8 mouse cellular contexts compared by ENCODE assay signal in genomic region chr10:127324495-127324894, GRCm38 (mm10). TPM values are rescaled to one million over a fixed set of nuclear protein-coding genes. Genes with fewer than 3 reads are reported as not detected.
A peak's percentile ranks its signal among the peaks of the same experiment; 100 is the strongest.
DNase-seq lines count a peak whose midpoint lies in the region; ATAC-seq and TF ChIP-seq lines count a peak whose summit lies in the region.

No protein-coding gene starts in this region.

- H3K9ac ChIP-seq in heart, adult 2 months (ENCODE audit: low read depth, low read length), result no peak overlapping the region
- H3K9ac ChIP-seq in limb, embryonic 14.5 days (ENCODE audit: low read depth, low read length, severe bottlenecking), result no peak overlapping the region
- H3K9ac ChIP-seq in neural tube, embryonic 11.5 days (ENCODE audit: low read length), result no peak overlapping the region

- peak; percentile 48 to 54 for DNase-seq in heart, adult 2 months
- DNase-seq in heart, embryonic 10.5 days (ENCODE audit: low spot score), result no peak
- DNase-seq in MEL-GATA-1-ER (ENCODE audit: extremely low read depth, low read depth), result peak; percentile 81
- peak; percentile 56 for DNase-seq in limb, embryonic 14.5 days (ENCODE audit: low spot score)
- peak; percentile 44 for DNase-seq in neural tube, embryonic 11.5 days (ENCODE audit: low spot score)
- DNase-seq in urinary bladder, postnatal 25 days (ENCODE audit: low spot score), result no peak
- no peak for DNase-seq in layer of hippocampus, postnatal 25 days (ENCODE audit: extremely low spot score in 1 of 2, low spot score in 1 of 2)

- TF ChIP-seq EP300 in heart, adult 2 months (IDR thresholded peaks at IDR 0.05; ENCODE audit: insufficient read depth, low read depth, low read length), result no peak

- H3K4me3 ChIP-seq in heart, adult 2 months, result no peak overlapping the region
- no peak overlapping the region for H3K4me3 ChIP-seq in heart, embryonic 10.5 days
- H3K4me3 ChIP-seq in limb, embryonic 14.5 days (replicated peaks; ENCODE audit: low read length), result no peak overlapping the region
- H3K4me3 ChIP-seq in neural tube, embryonic 11.5 days (ENCODE audit: low read depth, low read length), result no peak overlapping the region

- TF ChIP-seq POLR2A in heart, adult 2 months (IDR thresholded peaks at IDR 0.05; ENCODE audit: insufficient read depth, low read depth, low read length), result no peak
- TF ChIP-seq POLR2A in limb, embryonic 14.5 days (IDR thresholded peaks at IDR 0.05; ENCODE audit: borderline replicate concordance, extremely low read depth, insufficient read depth, insufficient read length), result no peak

- H3K4me1 ChIP-seq in heart, adult 2 months (ENCODE audit: control insufficient read depth, insufficient read depth, low read length), result no peaks in the 10 kb centered on the region
- peaks cover 29% of the 10 kb centered on the region for H3K4me1 ChIP-seq in heart, embryonic 10.5 days
- peaks cover 8% of the 10 kb centered on the region; the same call in 1 of the 2 replicates for H3K4me1 ChIP-seq in limb, embryonic 14.5 days (ENCODE audit: control insufficient read depth, insufficient read depth, low read length)
- H3K4me1 ChIP-seq in neural tube, embryonic 11.5 days (ENCODE audit: control insufficient read depth, insufficient read depth, low read length), result peaks cover 6% of the 10 kb centered on the region

- 0 out of 2 replicates have a peak, but pooled peaks cover 2% of the 10 kb centered on the region for H3K27me3 ChIP-seq in heart, adult 2 months (ENCODE audit: control insufficient read depth, insufficient read depth, low read length)
- H3K27me3 ChIP-seq in heart, embryonic 10.5 days (ENCODE audit: insufficient read depth, poor library complexity, severe bottlenecking), result peaks cover 89% of the 10 kb centered on the region
- peaks cover 23% of the 10 kb centered on the region for H3K27me3 ChIP-seq in limb, embryonic 14.5 days (ENCODE audit: control insufficient read depth, insufficient read depth, low read length)
- H3K27me3 ChIP-seq in neural tube, embryonic 11.5 days (ENCODE audit: control insufficient read depth, insufficient read depth, low read length), result peaks cover 37% of the 10 kb centered on the region

- no peaks in the 10 kb centered on the region for H3K79me2 ChIP-seq in heart, adult 2 months (replicated peaks; ENCODE audit: control insufficient read depth, insufficient read depth, low read length)

- no peak overlapping the region for H3K4me2 ChIP-seq in limb, embryonic 14.5 days (replicated peaks; ENCODE audit: low read depth, low read length, severe bottlenecking)
- H3K4me2 ChIP-seq in neural tube, embryonic 11.5 days (ENCODE audit: low read depth), result no peak overlapping the region

- intact Hi-C loops in heart, adult 2 months (cut with DNase I), result no loop called here

- WGBS in heart, adult 2 months, result 17% methylated on average over 7 of the region's 7 CpGs
- WGBS in heart, embryonic 10.5 days, result 12% methylated on average over 7 of the region's 7 CpGs
- 5% methylated on average over 7 of the region's 7 CpGs for WGBS in limb, embryonic 14.5 days
- 12% methylated on average over 7 of the region's 7 CpGs for WGBS in neural tube, embryonic 11.5 days

- peak; percentile 60 for TF ChIP-seq CTCF in heart, adult 2 months (IDR thresholded peaks at IDR 0.05)

- no peak overlapping the region for H3K27ac ChIP-seq in heart, adult 2 months
- H3K27ac ChIP-seq in heart, embryonic 10.5 days, result no peak overlapping the region
- no peak overlapping the region for H3K27ac ChIP-seq in limb, embryonic 14.5 days (replicated peaks; ENCODE audit: low read depth, low read length)
- no peak overlapping the region for H3K27ac ChIP-seq in neural tube, embryonic 11.5 days (ENCODE audit: low read depth, low read length)

- no peaks in the 10 kb centered on the region for H3K9me3 ChIP-seq in heart, embryonic 10.5 days
- H3K9me3 ChIP-seq in limb, embryonic 14.5 days (ENCODE audit: control insufficient read depth, low read length), result no peaks in the 10 kb centered on the region
- H3K9me3 ChIP-seq in neural tube, embryonic 11.5 days (ENCODE audit: control insufficient read depth, low read length), result no peaks in the 10 kb centered on the region

- peak; percentile 67 for ATAC-seq in granulocyte monocyte progenitor cell, adult 5-6 weeks (replicated peaks; ENCODE audit: poor library complexity, severe bottlenecking)
- ATAC-seq in limb, embryonic 14.5 days (ENCODE audit: low FRiP score, low read depth), result no peak
- no peak for ATAC-seq in neural tube, embryonic 11.5 days (ENCODE audit: insufficient read depth, low FRiP score, low TSS enrichment)

- no peaks in the 10 kb centered on the region for H3K36me3 ChIP-seq in heart, adult 2 months (ENCODE audit: control insufficient read depth, insufficient read depth, low read length)
- H3K36me3 ChIP-seq in heart, embryonic 10.5 days, result no peaks in the 10 kb centered on the region
- no peaks in the 10 kb centered on the region; the same call in 1 of the 2 replicates for H3K36me3 ChIP-seq in limb, embryonic 14.5 days (ENCODE audit: control insufficient read depth, insufficient read depth, low read length)
- H3K36me3 ChIP-seq in neural tube, embryonic 11.5 days (ENCODE audit: control insufficient read depth, insufficient read depth, low read length), result no peaks in the 10 kb centered on the region

RNA-seq across cellular contexts. Expression of gene Arhgap9, which starts 2.7 kb away (rescaled TPM):
- total RNA-seq in heart, adult 2 months (2021), result 1 to 10 TPM; 2.3 to 2.4 TPM
- 2.5 and 4.8 TPM in 2 replicates for polyA plus RNA-seq in heart, adult 2 months (2012; rRNA removed)
- 0.87 and 3.1 TPM in 2 replicates for polyA plus RNA-seq in heart, embryonic 10.5 days (2016; fragmentation: Nextera tagmentation; extraction: Ambion mirVana)
- total RNA-seq in granulocyte monocyte progenitor cell, adult 5-6 weeks (2014; fragmentation: Nextera tagmentation), result 46.0 and 53.1 TPM in 2 replicates
- 34.7 and 51.8 TPM in 2 replicates for total RNA-seq in granulocyte monocyte progenitor cell, adult 5-6 weeks (2017)
- polyA plus RNA-seq in limb, embryonic 14.5 days (2012; rRNA removed), result 5.5 and 5.8 TPM in 2 replicates
- 5.6 and 7.5 TPM in 2 replicates for polyA plus RNA-seq in limb, embryonic 14.5 days (2014; fragmentation: Nextera tagmentation; extraction: Ambion mirVana)
- 1.1 and 1.8 TPM in 2 replicates for polyA plus RNA-seq in neural tube, embryonic 11.5 days (2014; fragmentation: Nextera tagmentation; extraction: Ambion mirVana)
- total RNA-seq in layer of hippocampus, postnatal 25 days (2021), result 1 to 10 TPM in 1 of 2 experiments, under 1 TPM in 1; 0.89 to 1.1 TPM

RNA-seq across cellular contexts. Expression of gene Mars, which starts 12.9 kb away (rescaled TPM):
- 10 to 100 TPM; 42.6 to 47.7 TPM for total RNA-seq in heart, adult 2 months (2021)
- 36.6 and 51.3 TPM in 2 replicates for polyA plus RNA-seq in heart, adult 2 months (2012; rRNA removed)
- 119 and 140 TPM in 2 replicates for polyA plus RNA-seq in heart, embryonic 10.5 days (2016; fragmentation: Nextera tagmentation; extraction: Ambion mirVana)
- total RNA-seq in granulocyte monocyte progenitor cell, adult 5-6 weeks (2014; fragmentation: Nextera tagmentation), result 63.0 and 105 TPM in 2 replicates
- total RNA-seq in granulocyte monocyte progenitor cell, adult 5-6 weeks (2017), result 193 and 221 TPM in 2 replicates
- polyA plus RNA-seq in limb, embryonic 14.5 days (2012; rRNA removed), result 78.5 and 79.8 TPM in 2 replicates
- polyA plus RNA-seq in limb, embryonic 14.5 days (2014; fragmentation: Nextera tagmentation; extraction: Ambion mirVana), result 113 and 114 TPM in 2 replicates
- 164 and 166 TPM in 2 replicates for polyA plus RNA-seq in neural tube, embryonic 11.5 days (2014; fragmentation: Nextera tagmentation; extraction: Ambion mirVana)
- 10 to 100 TPM; 57.1 to 59.4 TPM for total RNA-seq in layer of hippocampus, postnatal 25 days (2021)

RNA-seq across cellular contexts. Expression of gene Gli1, which starts 17.3 kb away (rescaled TPM):
- under 1 TPM; 0.91 to 0.96 TPM for total RNA-seq in heart, adult 2 months (2021)
- 2.4 and 3.2 TPM in 2 replicates for polyA plus RNA-seq in heart, adult 2 months (2012; rRNA removed)
- polyA plus RNA-seq in heart, embryonic 10.5 days (2016; fragmentation: Nextera tagmentation; extraction: Ambion mirVana), result 0.91 and 4.8 TPM in 2 replicates
- not detected in 2 replicates for total RNA-seq in granulocyte monocyte progenitor cell, adult 5-6 weeks (2014; fragmentation: Nextera tagmentation)
- total RNA-seq in granulocyte monocyte progenitor cell, adult 5-6 weeks (2017), result not detected in 2 replicates
- polyA plus RNA-seq in limb, embryonic 14.5 days (2012; rRNA removed), result 118 and 157 TPM in 2 replicates
- polyA plus RNA-seq in limb, embryonic 14.5 days (2014; fragmentation: Nextera tagmentation; extraction: Ambion mirVana), result 16.4 and 19.9 TPM in 2 replicates
- 3.8 and 4.6 TPM in 2 replicates for polyA plus RNA-seq in neural tube, embryonic 11.5 days (2014; fragmentation: Nextera tagmentation; extraction: Ambion mirVana)
- 1 to 10 TPM; 2.1 to 3.3 TPM for total RNA-seq in layer of hippocampus, postnatal 25 days (2021)

RNA-seq across cellular contexts. Expression of gene Inhbe, which starts 29.7 kb away (rescaled TPM):
- total RNA-seq in heart, adult 2 months (2021), result not detected
- polyA plus RNA-seq in heart, adult 2 months (2012; rRNA removed), result not detected in 2 replicates
- 0.04 TPM in 1 of 2 replicates, not detected in the other for polyA plus RNA-seq in heart, embryonic 10.5 days (2016; fragmentation: Nextera tagmentation; extraction: Ambion mirVana)
- not detected in 2 replicates for total RNA-seq in granulocyte monocyte progenitor cell, adult 5-6 weeks (2014; fragmentation: Nextera tagmentation)
- not detected in 2 replicates for total RNA-seq in granulocyte monocyte progenitor cell, adult 5-6 weeks (2017)
- 0.01 TPM in 1 of 2 replicates, not detected in the other for polyA plus RNA-seq in limb, embryonic 14.5 days (2012; rRNA removed)
- not detected in 2 replicates for polyA plus RNA-seq in limb, embryonic 14.5 days (2014; fragmentation: Nextera tagmentation; extraction: Ambion mirVana)
- not detected in 2 replicates for polyA plus RNA-seq in neural tube, embryonic 11.5 days (2014; fragmentation: Nextera tagmentation; extraction: Ambion mirVana)
- not detected for total RNA-seq in layer of hippocampus, postnatal 25 days (2021)

RNA-seq across cellular contexts. Expression of gene Mbd6, which starts 35.7 kb away (rescaled TPM):
- total RNA-seq in heart, adult 2 months (2021), result 10 to 100 TPM; 19.2 to 20.4 TPM
- polyA plus RNA-seq in heart, adult 2 months (2012; rRNA removed), result 15.8 and 22.3 TPM in 2 replicates
- 11.3 and 16.9 TPM in 2 replicates for polyA plus RNA-seq in heart, embryonic 10.5 days (2016; fragmentation: Nextera tagmentation; extraction: Ambion mirVana)
- total RNA-seq in granulocyte monocyte progenitor cell, adult 5-6 weeks (2014; fragmentation: Nextera tagmentation), result 53.3 and 72.1 TPM in 2 replicates
- 4.1 TPM in 2 replicates for total RNA-seq in granulocyte monocyte progenitor cell, adult 5-6 weeks (2017)
- 68.1 and 86.6 TPM in 2 replicates for polyA plus RNA-seq in limb, embryonic 14.5 days (2012; rRNA removed)
- polyA plus RNA-seq in limb, embryonic 14.5 days (2014; fragmentation: Nextera tagmentation; extraction: Ambion mirVana), result 19.9 and 20.7 TPM in 2 replicates
- 17.0 and 17.6 TPM in 2 replicates for polyA plus RNA-seq in neural tube, embryonic 11.5 days (2014; fragmentation: Nextera tagmentation; extraction: Ambion mirVana)
- 10 to 100 TPM; 31.8 to 53.9 TPM for total RNA-seq in layer of hippocampus, postnatal 25 days (2021)

Comparison
In these comparisons a context has a peak if more than half of its experiments do, and no peak if none do; other contexts are left out.
1. DNase-seq: peak in heart, adult 2 months (2 of 2), MEL-GATA-1-ER (single experiment), limb, embryonic 14.5 days (single experiment) and neural tube, embryonic 11.5 days (single experiment); none in heart, embryonic 10.5 days (single experiment), urinary bladder, postnatal 25 days (single experiment) and layer of hippocampus, postnatal 25 days (0 of 2).